Mouse (Mus musculus): ENCODE results near the gene Atrx. TPM values are rescaled to one million over a fixed set of nuclear protein-coding genes. Genes with fewer than 3 reads are reported as not detected.

Gene Atrx
- polyA plus RNA-seq, 1 experiment from 2014 or later = 250 TPM

- no peak overlapping the region for H3K9ac ChIP-seq
- H3K4me3 ChIP-seq = no peak overlapping the region
- H3K36me3 ChIP-seq = no peaks in the 10 kb centered on the region
- H3K4me2 ChIP-seq (replicated peaks) = no peak overlapping the region
- H3K27ac ChIP-seq = no peak overlapping the region
- WGBS = 39% methylated on average over 6 of the region's 6 CpGs
- peaks cover 49% of the 10 kb centered on the region for H3K27me3 ChIP-seq
- H3K9me3 ChIP-seq = no peaks in the 10 kb centered on the region
- H3K4me1 ChIP-seq = no peaks in the 10 kb centered on the region
- no peak for ATAC-seq (ENCODE audit: insufficient number of reproducible peaks, insufficient read depth, low FRiP score, low TSS enrichment)
Observed at GRCm38 (mm10) chrX:105766013-105766412, 163.2 kb downstream of the Atrx start.

- Histone ChIP-seq H3K4me3 (peak overlapping the region; percentile 38), H3K27ac (no peak overlapping the region), H3K4me2 (replicated peaks) (peak overlapping the region; percentile 56), H3K9ac (0 out of 2 replicates have a peak overlapping the region, but pooled peaks have one; percentile 19), H3K9me3 (no peaks in the 10 kb centered on the region), H3K4me1 (no peaks in the 10 kb centered on the region), H3K36me3 (no peaks in the 10 kb centered on the region), H3K27me3 (peaks cover 46% of the 10 kb centered on the region)
- 23% methylated on average over 35 of the region's 36 CpGs for WGBS
- no peak for ATAC-seq (ENCODE audit: insufficient number of reproducible peaks, insufficient read depth, low FRiP score, low TSS enrichment)
Observed at GRCm38 (mm10) chrX:105765005-105765706, 164.0 kb downstream of the Atrx start.

- Histone ChIP-seq H3K36me3 (no peaks in the 10 kb centered on the region), H3K9me3 (no peaks in the 10 kb centered on the region), H3K27me3 (peaks cover 45% of the 10 kb centered on the region), H3K4me3 (peak within 1 kb of the TSS; percentile 38), H3K9ac (peak within 1 kb of the TSS; percentile 19; the same call in 1 of the 2 replicates), H3K4me2 (replicated peaks) (peak within 1 kb of the TSS; percentile 56), H3K27ac (no peak within 1 kb of the TSS), H3K4me1 (no peaks in the 10 kb centered on the region)
- WGBS = 18% methylated on average over 67 of the region's 86 CpGs
- no peak for ATAC-seq (ENCODE audit: insufficient number of reproducible peaks, insufficient read depth, low FRiP score, low TSS enrichment)
Observed at GRCm38 (mm10) chrX:105764162-105765004, 164.8 kb downstream of the Atrx start, which contains the start of gene Fgf16. TSS of gene Fgf16 (plus strand) at chrX:105764279.

- H3K9ac ChIP-seq = no peak overlapping the region
- no peaks in the 10 kb centered on the region for H3K36me3 ChIP-seq
- H3K27me3 ChIP-seq = peaks cover 45% of the 10 kb centered on the region
- H3K4me2 ChIP-seq (replicated peaks) = peak overlapping the region; percentile 56
- H3K27ac ChIP-seq = no peak overlapping the region
- H3K4me3 ChIP-seq = peak overlapping the region; percentile 38
- H3K4me1 ChIP-seq = no peaks in the 10 kb centered on the region
- WGBS = 13% methylated on average over 20 of the region's 20 CpGs
- no peaks in the 10 kb centered on the region for H3K9me3 ChIP-seq
- 0 out of 2 replicates have a peak, but pooled peaks have one; percentile 38 for ATAC-seq (ENCODE audit: insufficient number of reproducible peaks, insufficient read depth, low FRiP score, low TSS enrichment)
Observed at GRCm38 (mm10) chrX:105763612-105764011, 165.6 kb downstream of the Atrx start.

- H3K27me3 ChIP-seq = peaks cover 45% of the 10 kb centered on the region
- no peak overlapping the region for H3K9ac ChIP-seq
- no peaks in the 10 kb centered on the region for H3K9me3 ChIP-seq
- ATAC-seq (ENCODE audit: insufficient number of reproducible peaks, insufficient read depth, low FRiP score, low TSS enrichment) = peak; percentile 50; the same call in 1 of the 2 replicates
- peak overlapping the region; percentile 38 for H3K4me3 ChIP-seq
- H3K4me1 ChIP-seq = no peaks in the 10 kb centered on the region
- H3K36me3 ChIP-seq = no peaks in the 10 kb centered on the region
- H3K27ac ChIP-seq = no peak overlapping the region
- 18% methylated on average over 23 of the region's 23 CpGs for WGBS
- peak overlapping the region; percentile 56 for H3K4me2 ChIP-seq (replicated peaks)
Observed at GRCm38 (mm10) chrX:105762847-105763527, 166.2 kb downstream of the Atrx start.

Other genes starting within 250 kb of the Atrx start
- 0.92 and 1.1 TPM in 2 replicates for gene Fgf16, start 165.1 kb downstream of the Atrx start, polyA plus RNA-seq (2016; fragmentation: Nextera tagmentation; extraction: Ambion mirVana)
- 59.6 and 64.9 TPM in 2 replicates for gene Magt1, start 82.5 kb upstream of the Atrx start, polyA plus RNA-seq (2016; fragmentation: Nextera tagmentation; extraction: Ambion mirVana)
- gene Cox7b, start 86.3 kb upstream of the Atrx start, polyA plus RNA-seq (2016; fragmentation: Nextera tagmentation; extraction: Ambion mirVana) = 320 and 347 TPM in 2 replicates
- 32.8 and 34.7 TPM in 2 replicates for gene Atp7a, start 97.9 kb upstream of the Atrx start, polyA plus RNA-seq (2016; fragmentation: Nextera tagmentation; extraction: Ambion mirVana)
- gene Tlr13, start 213.8 kb upstream of the Atrx start, polyA plus RNA-seq (2016; fragmentation: Nextera tagmentation; extraction: Ambion mirVana) = 0.42 and 0.52 TPM in 2 replicates